Mouse (Mus musculus) neural tube, postnatal 0 days (tissue): Measurements from ENCODE around the gene Sebox. TPM values are rescaled to one million over a fixed set of nuclear protein-coding genes. Genes with fewer than 3 reads are reported as not detected.

Source experiments
- polyA plus RNA-seq: library from polyadenylated mRNA; unstranded; fragments of >200 nt; fragmentation: Nextera tagmentation; extraction: Ambion mirVana; gene quantifications from 2 replicates; pipeline ENCODE4 v1.2.1, GENCODE M21; 2015

Gene Sebox
- polyA plus RNA-seq, result 0.12 TPM in 1 of 2 replicates, not detected in the other

GRCm38 (mm10) chr11:78502909-78503650 is at the start of gene Sebox:
TSS of gene Sebox (plus strand) at chr11:78503447.

GRCm38 (mm10) chr11:78465568-78466180 is 37.6 kb upstream of the Sebox start, which contains the start of gene Slc46a1:
TSS of gene Slc46a1 (plus strand) at chr11:78465697.

GRCm38 (mm10) chr11:78497544-78498522 is 5.4 kb upstream of the Sebox start, which contains the start of gene Sarm1:
TSS of gene Sarm1 (minus strand) at chr11:78497754.

GRCm38 (mm10) chr11:78499004-78499403 is 4.2 kb upstream of the Sebox start, which contains the start of gene Vtn:
TSS of gene Vtn (plus strand) at chr11:78499091.

GRCm38 (mm10) chr11:78512025-78512957 is 9.0 kb downstream of the Sebox start, which contains the start of the genes Tmem199 and Poldip2:
TSS of gene Tmem199 (minus strand) at chr11:78512172.
TSS of gene Poldip2 (plus strand) at chr11:78512193.

GRCm38 (mm10) chr11:78536080-78536689 is 32.9 kb downstream of the Sebox start, which contains the start of the genes Tnfaip1 and Ift20:
TSS of gene Tnfaip1 (minus strand) at chr11:78536332.
TSS of gene Ift20 (plus strand) at chr11:78536361.

GRCm38 (mm10) chr11:78550168-78551058 is 47.2 kb downstream of the Sebox start, which contains the start of gene Tmem97:
TSS of gene Tmem97 (minus strand) at chr11:78550777.

Other genes starting within 250 kb of the Sebox start
- gene 2610507B11Rik, start 241.7 kb upstream of the Sebox start, polyA plus RNA-seq, result 90.2 and 105 TPM in 2 replicates
- 0.13 and 0.22 TPM in 2 replicates for gene BC030499, start 212.6 kb upstream of the Sebox start, polyA plus RNA-seq
- gene Spag5, start 201.9 kb upstream of the Sebox start, polyA plus RNA-seq, result 7.5 and 7.9 TPM in 2 replicates
- 1,117 and 1,134 TPM in 2 replicates for gene Aldoc, start 180.5 kb upstream of the Sebox start, polyA plus RNA-seq
- 90.8 and 112 TPM in 2 replicates for gene Pigs, start 175.0 kb upstream of the Sebox start, polyA plus RNA-seq
- 97.8 and 99.2 TPM in 2 replicates for gene Unc119, start 160.0 kb upstream of the Sebox start, polyA plus RNA-seq
- gene Foxn1, start 116.9 kb upstream of the Sebox start, polyA plus RNA-seq, result not detected in 2 replicates
- not detected in 2 replicates for gene Slc13a2, start 81.2 kb upstream of the Sebox start, polyA plus RNA-seq
- gene Slc46a1, start 37.8 kb upstream of the Sebox start, polyA plus RNA-seq, result 20.6 and 23.2 TPM in 2 replicates
- gene Sarm1, start 5.7 kb upstream of the Sebox start, polyA plus RNA-seq, result 30.9 and 37.9 TPM in 2 replicates
- gene Vtn, start 4.4 kb upstream of the Sebox start, polyA plus RNA-seq, result 134 and 170 TPM in 2 replicates
- 84.7 and 90.1 TPM in 2 replicates for gene Tmem199, start 8.7 kb downstream of the Sebox start, polyA plus RNA-seq
- gene Poldip2, start 8.7 kb downstream of the Sebox start, polyA plus RNA-seq, result 167 and 168 TPM in 2 replicates
- gene Tnfaip1, start 32.9 kb downstream of the Sebox start, polyA plus RNA-seq, result 49.3 and 51.3 TPM in 2 replicates
- 131 and 141 TPM in 2 replicates for gene Ift20, start 32.9 kb downstream of the Sebox start, polyA plus RNA-seq
- 51.4 and 53.5 TPM in 2 replicates for gene Tmem97, start 47.3 kb downstream of the Sebox start, polyA plus RNA-seq
- gene Nlk, start 193.9 kb downstream of the Sebox start, polyA plus RNA-seq, result 19.9 and 21.2 TPM in 2 replicates
- 39.6 and 42.6 TPM in 2 replicates for gene Ccnq, start 248.3 kb downstream of the Sebox start, polyA plus RNA-seq